Mouse (Mus musculus) left cerebral cortex, adult 11 months (tissue): ENCODE data around the gene Oosp2.

ENCODE experiments used
- DNase-seq: peaks from one replicate; pipeline ENCODE4 v3.0.0; 2022; ENCODE audit warnings: low spot score

The Oosp2 gene

DNA sequence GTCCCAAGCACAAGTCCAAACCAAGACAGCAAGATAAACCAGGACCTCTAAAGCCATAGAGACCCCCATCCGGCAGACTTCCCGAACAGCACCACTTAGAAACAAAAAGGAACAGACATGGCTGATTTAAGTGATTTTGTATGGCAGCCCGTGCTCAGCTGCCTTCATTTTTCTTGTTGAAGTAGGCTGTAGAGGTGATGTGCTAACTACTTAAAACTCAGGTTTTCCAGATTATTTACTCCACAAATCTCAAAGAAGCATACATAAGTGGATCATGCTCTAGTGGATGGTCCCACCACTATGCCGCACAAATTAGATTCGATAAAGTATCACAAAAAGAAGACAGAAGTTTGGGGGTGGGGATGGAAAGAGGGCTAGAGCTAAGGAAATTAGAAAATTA lies at the start of gene Oosp2:
Gene Oosp2, minus strand, starts transcription at position 101 of the 400 bp plus-strand sequence.
- no peak for DNase-seq

DNA sequence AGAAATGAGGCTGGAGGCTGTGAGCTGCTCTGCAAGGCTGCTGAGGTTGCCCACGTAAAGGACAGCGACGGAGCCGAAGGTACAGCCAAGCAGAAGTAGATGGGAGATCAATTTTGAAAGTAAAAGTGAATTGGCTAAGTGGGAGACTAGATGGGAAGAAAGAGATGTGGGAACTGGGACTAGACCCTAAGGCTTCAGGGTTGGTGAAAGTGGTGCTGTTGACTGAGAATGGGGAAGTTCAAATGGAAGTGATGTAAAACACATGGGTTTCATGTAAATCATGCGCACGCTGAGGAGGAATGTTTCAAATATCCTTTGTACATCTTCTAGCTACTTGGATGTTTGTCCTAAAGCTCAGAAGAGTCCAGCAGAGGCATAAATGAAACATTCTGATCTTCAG lies 38.0 kb upstream of the Oosp2 start:
- DNase-seq: no peak

DNA sequence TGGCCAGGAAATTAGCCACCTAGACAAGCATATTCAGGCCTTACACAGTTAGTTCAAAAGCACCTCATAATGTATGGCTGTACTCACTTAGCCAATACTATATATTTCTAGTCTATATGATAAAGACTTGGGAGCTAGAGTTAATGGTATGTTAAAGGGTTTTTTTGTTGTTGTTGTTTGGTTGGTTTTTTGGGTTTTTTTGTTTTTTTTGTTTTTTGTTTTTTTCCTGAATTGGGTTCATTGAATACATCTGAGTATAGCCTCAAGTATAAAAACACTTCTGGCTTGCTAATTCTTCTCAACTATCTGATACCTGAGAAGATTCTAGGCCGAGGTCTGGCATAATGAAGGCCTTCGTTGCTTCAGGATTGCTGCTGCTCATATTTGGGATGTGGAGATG lies 36.4 kb upstream of the Oosp2 start, which contains the start of gene Oosp3:
Gene Oosp3, plus strand, starts transcription at position 301 of the 400 bp plus-strand sequence.
- DNase-seq: no peak

DNA sequence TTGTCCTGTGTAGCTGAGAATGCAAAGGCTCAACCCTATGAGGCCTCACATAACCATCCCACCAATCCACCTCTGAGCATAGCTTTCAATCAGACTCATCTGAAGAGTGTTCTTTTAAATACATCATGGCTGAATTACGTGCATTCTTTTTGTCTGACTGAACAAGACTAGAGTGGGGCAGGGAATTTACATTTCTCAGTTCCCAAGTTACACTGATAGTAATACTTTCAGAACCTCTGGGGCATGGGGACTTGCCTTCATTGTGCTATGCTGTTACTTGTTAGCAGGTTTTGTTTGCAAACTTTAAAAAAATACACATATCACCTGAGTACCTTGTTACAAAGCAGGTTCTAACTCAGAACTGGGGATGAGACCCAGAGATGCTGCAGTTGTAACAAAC lies 31.1 kb upstream of the Oosp2 start:
- DNase-seq: no peak

DNA sequence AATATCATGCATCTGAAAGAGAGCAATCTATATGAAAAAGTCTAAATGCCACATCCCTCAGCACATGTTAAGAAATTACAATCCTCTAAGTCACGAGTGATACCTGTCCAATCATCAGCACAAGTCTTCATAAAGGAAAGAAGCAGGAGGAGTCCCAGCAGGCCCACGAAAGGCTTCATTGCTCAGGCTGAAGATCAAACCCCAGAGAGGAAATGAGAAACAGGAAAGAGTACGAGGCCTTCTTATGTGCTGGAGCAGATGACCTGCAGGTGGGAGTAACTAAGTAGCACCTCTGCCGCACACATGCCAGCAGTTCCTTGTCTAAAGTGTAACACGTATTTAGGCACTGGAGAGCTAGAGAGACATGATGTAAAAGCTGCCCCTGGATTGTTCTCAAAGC lies 30.5 kb upstream of the Oosp2 start, which contains the start of gene Oosp1:
Gene Oosp1, minus strand, starts transcription at position 312 of the 400 bp plus-strand sequence.
- no peak for DNase-seq

DNA sequence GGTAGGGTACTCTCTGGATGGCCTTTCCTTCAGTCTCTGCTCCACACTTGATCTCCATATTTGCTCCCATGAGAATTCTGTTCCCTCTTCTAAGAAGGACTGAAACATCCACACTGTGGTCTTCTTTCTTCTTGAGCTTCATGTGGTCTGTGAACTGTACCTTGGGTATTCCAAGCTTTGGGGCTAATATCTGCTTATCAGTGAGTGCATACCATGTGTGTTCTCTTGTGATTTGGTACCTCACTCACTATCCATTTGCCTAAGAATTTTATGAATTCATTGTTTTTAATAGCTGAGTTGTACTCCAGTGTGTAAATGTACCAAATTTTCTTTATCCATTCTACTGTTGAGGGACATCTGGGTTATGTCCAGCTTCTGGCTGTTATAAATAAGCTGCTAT lies 1.2 kb upstream of the Oosp2 start:
- DNase-seq: no peak

DNA sequence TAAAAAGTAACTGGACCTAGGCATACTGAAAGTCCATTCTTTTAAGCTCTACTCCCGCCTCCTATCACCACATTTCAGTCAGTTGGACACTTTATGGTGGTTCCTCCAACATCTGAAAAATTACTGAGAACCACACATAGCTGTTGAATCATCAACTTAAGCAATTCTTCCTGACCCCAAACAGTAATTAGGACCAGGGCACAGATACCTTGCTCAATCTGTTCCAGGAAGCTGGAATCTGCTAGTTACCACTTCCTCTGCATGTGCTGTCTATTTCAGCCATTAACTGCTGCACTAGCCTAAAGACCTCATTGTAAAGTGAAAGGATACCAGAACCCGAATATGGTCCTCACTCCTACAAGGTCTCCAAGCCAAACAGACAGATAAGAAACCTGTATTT lies 1.2 kb downstream of the Oosp2 start:
- no peak for DNase-seq

DNA sequence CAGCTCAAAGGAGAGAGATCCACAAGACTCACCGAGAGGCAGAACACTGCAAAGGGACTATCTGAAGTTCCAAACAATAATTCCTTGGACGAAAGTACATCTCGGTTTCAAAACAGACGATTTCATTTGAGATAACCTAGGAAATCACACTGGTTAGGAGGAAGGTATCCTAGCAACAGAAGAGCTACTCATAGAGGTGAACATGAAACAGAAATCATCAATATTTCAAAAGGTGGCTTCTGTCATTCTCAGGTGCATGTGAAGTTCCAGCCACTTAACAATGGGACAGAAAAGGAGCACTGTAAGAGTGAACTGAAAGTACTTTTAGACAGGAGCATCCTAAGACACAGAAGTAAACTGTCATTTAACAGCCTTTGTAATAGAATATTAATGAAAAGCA lies 10.8 kb downstream of the Oosp2 start:
- no peak for DNase-seq

DNA sequence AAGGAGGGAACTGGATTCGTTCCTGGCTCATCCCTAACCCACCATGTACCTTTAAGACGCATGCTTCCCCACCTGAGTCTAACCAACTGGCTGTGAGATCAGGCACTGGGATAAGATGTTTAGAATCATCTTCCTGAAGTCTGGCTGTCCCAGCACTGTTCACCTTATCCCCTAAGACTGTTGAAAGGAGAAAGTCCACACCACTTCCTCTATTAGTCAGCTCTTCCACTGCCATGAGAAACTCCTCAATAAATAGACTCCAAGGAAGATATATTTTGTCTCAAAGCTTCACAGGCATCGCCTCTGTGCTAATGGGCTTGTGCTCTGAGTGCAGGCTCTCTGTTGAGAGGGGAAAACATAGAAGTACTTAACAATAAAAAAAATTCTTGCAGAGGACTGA lies 14.2 kb downstream of the Oosp2 start:
- DNase-seq: no peak

DNA sequence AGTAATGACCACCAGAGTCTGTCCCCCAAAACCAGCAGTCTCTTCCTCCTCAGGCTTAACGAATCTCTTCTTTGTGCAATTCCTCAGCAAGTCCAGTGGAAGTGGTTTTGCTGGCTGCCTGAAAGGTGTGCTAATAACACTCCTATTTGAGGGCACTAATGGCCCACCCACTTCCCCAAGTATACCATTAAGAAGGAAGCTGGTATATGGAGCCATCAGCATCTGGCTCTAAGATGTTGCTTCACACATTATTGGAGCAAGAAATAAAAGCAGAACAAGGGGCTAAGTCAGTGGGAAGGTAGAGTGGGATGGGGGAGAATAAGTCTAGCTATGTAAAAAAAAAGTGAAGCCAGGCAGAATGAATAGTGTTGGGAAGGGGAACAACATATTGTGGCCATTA lies 19.6 kb downstream of the Oosp2 start, which contains the start of gene Ms4a3:
Gene Ms4a3, minus strand, starts transcription at position 120 of the 400 bp plus-strand sequence.
- DNase-seq: no peak

DNA sequence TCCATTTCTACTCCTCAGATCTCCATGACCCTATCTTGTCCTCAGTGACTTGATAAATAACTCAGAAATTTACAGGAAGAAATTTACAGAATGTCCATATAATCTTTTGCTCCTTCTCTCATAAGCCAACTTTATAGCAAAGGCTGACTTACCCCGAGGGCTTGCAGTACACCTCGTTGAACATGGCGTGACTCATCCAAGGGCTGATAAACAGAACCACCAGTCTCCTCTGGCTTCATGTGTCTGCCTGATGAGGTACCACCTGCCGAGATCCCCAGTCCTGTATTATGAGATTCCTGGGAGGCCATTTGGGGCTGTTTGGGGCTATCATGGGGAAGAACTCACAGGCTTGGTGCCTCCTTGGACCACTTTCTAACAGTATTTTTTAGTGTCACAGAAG lies 21.3 kb downstream of the Oosp2 start:
- no peak for DNase-seq

DNA sequence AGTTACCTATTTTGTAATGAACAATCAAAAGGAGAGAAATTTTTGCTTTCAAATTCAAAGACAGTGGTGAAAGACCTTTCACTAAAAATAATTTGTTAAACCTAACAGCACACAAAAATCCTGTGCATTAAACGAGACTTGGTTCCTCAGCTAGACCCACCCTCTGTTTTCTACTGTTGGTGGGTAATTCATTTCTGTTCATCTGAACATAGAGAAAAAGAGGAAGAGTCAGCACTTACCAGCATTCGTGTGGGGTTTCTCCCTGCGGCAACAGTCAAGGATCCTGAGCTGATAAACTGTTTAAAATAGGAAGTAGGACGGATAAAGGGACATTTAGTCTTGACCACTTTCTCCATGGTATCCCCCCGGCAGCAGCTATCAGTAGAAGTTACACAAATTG lies 24.8 kb downstream of the Oosp2 start:
- DNase-seq: no peak

DNA sequence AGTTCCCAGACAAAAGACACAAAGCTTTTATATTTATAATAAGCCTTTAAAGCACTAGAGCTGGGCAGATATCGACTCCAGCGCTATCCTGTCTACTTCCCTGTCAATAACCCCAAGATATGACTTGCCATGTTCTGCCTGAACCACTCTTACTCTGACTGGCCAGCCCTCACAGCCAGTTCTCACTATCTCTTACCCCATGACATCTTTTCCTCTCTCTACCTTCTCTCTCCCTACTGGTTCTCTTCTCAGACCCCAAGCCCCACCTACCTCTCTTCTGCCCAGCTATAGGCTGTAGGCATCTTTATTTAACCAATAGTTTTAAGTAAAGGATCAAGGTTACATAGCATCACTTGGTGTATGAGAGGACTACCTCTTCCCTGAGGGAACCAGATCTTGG lies 26.0 kb downstream of the Oosp2 start:
- no peak for DNase-seq

DNA sequence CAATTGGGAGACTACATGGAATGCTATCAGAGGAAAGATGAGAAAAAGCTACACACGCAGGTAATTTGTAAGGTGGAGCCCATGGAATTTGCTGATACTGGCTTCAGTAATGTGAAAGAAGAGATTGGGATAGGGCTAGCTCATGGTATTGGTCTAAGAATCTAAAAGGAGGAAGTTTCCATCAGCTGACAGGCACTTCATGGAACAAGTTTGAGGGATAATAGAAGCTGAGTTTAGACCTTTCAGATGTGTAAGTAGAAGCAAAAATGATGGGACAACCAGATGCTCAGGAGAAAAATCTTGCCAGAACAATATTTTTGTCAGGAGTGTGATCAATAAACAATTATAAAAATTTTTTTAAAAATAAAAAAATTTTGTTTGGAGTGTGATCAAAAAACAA lies 26.6 kb downstream of the Oosp2 start:
- no peak for DNase-seq

DNA sequence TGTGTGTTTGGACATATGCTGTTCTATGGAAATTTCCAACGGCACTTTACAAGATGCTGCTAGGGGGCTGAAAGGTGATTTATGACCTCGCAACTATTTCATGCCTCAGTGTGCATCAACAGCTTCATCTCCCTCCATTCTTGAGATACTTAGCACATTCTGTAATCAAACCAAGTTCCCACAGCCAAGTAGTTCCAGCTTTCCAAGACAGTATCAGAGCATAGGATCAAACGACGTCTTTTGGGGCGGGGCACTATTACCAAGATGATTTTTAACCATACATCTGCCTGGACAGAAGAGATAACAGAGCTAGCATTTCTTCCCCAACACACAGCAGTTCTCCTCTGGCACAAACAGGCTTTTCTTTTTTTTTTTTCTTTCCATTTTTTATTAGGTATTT lies 35.1 kb downstream of the Oosp2 start:
- no peak for DNase-seq

DNA sequence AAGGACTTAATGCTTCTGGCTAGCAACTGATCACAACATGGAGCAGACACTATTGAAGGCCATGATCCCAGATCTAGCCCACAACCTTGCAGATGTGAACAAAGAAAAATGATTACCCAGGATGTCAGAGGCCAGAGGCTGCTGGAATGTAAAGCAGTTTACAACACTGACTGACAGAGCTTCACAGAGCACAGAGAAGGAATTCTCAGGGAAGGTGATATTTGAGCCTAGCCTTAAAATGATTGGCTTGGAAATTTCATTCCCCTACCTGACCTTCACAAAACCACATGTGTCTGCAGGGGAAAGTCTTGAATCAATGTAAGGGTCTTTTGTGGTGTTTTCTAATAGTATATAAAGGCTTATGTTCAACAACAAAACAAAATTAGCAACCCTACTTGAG lies 35.6 kb downstream of the Oosp2 start:
- no peak for DNase-seq

DNA sequence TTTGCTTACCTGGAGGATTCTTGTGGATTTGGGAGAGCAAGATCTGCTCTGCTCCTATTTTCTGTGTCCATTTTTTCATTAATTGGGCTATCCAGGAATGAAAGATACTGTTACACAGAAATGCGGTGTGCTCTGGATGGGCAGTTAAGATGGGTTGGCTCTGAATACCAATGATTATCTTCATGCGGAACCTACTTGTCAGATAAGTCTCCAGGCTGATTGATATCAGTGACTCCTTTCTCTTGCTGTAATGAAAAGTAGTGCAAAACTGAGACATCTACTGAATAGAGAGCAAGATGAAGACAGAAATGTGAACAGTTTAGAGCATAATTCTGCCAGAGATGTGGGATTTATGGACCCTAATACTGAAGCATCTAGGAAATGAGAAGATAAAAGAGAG lies 36.8 kb downstream of the Oosp2 start, which contains the start of gene Ms4a2:
Gene Ms4a2, minus strand, starts transcription at position 169 of the 400 bp plus-strand sequence.
- no peak for DNase-seq

DNA sequence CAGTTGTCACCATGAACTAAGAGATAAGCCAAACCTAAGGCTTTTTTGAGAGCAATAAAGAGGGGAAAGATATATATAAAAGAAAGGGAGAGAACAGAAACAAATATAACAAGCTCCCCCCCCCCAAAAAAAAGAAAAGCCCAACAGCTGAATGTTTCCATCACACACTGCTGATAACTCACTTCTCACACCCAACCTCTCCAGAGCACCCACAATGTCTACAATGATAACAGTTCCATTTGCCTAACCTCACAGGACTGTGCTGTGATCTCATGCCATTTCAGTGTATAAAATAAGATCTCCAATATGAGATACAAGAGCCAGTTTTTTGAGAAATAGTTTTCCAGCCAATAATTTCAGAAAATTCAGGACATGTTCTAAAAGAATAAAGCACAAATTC lies 42.4 kb downstream of the Oosp2 start:
- no peak for DNase-seq

DNA sequence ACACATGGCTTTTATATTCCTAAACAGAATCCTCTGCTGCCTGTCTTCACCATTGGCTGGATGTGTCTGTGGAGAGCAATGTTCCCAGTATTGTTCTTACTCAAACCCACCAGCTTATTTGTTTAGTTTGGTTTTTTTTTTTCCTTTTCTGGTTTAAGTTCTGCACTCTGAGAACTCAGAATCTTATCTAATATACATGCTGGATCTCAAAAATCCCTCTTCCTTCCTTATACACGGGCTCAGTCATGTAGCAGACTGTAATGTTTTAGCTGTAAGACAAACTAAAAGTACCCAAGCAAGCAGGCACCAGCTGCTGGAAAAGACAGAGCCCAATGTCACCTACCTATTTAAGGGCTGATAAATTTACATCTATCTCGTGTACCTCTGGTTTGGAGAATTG lies 45.6 kb downstream of the Oosp2 start:
- DNase-seq: no peak

DNA sequence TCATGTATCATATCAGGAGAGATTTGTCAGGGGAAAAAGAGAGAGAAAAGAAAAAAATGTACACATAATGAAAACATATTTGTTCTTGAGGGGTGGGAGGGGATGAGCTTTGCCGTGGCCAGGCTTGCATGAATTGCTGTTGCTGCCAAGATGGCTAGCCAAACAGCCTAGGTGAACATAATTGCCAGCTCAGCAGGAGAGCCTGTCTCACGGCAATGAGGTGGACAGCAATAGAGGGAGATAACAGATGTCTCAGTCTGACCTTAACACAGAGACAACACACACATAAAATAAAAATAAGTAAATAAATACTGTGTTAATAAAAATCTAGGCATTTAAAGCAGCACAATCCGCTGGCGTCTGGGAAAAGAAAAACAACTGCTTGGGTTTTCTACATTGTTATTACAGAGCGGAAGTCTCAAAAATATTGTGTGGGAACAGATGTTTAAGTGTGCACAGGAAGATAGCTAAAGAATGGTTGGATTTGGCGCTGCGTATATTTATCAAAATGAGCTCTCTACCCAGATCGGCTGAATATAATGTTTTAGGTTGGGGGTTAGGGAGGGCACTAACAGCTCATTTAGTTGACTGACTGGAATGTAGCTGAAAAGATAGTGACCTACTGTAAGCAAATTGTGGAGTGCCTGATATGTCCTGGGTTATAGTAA lies 46.4 kb downstream of the Oosp2 start:
- no peak for DNase-seq

DNA sequence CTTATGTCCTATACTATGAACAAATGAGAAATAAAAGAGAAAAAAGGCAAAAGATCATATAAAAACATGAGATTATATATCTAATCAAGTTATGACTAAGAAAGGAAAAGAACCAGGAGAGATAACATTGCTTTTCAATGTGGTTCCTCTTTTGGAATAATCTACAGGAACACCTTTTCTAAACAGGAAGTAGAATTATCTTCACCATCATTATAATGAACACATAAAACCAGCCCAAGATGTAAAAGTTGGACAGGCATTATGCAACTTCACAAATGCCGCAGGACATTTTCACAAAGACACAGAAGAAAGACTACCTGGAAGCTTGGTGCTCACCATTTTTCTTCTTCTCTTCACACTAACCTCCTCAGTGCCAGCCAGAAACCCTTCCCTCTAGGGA lies 47.3 kb downstream of the Oosp2 start:
- no peak for DNase-seq

DNA sequence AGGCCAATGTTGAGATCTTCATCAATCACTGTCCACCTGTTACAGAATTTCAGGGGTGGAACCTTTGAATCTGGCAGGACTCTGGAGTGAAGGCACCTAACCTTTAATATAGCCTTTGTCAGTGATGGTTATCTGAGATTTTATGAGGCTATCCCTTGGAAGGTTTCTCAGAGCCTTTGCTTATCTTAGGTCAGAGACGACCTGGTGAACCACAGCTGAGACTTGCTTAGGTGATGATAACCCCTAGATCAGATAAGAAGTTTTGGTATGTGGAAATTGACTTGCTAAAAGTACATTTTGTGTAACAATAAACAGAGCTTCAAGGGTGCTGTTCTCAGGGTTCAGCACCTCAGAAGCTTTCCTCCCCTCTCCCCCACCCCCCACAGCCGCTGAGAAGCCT lies 48.1 kb downstream of the Oosp2 start:
- DNase-seq: no peak

DNA sequence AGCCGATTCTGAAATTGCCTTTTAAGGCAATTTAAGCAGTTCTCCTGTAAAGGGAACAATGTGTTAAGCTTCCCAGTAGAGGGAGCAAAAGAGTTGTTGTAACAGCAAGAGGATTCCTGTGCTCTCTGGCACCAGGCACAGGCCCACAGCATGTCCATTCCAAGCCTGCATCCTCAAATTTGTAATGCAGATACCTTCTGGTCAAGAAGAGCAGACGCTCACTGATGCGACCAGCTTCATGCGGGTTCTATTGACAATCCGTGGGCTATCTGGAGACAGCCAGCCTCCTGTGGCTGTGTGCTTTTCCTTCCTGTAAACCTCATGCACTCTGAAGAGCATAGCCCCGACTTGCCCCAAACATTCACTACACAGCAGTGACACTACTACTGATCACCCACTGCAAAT lies 48.8 kb downstream of the Oosp2 start:
- peak; percentile 30 for DNase-seq

DNA sequence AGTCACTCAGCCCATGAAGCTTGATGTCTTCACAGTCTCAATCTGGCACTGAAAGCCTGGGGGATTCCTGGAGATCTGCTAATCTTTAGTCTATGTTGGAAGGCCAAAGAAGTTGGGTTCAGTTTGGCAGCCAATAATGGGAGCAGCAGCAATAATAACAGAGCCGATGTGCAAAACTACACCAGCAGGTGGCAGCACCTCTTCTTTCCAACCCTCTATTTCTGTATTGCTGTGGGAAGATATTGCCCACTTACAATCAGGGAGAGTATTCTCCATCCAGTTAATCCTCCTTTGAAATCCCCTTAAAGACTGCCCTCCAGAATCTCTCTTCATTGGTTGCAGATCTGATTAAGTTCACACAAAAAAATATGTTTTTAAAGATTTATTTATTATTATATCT lies 52.2 kb downstream of the Oosp2 start:
- DNase-seq: no peak
